Mouse (Mus musculus): Measurements from ENCODE around the gene Itgam. TPM values are rescaled to one million over a fixed set of nuclear protein-coding genes. Genes with fewer than 3 reads are reported as not detected.

Gene Itgam
- total and polyA plus RNA-seq, 3 experiments = 0.07 to 0.30 (median 0.22) TPM

GRCm38 (mm10) chr7:128063211-128063781 lies 856 bp downstream of the Itgam start:
- no peak for TF ChIP-seq GATA2 (IDR thresholded peaks at IDR 0.05; ENCODE audit: borderline replicate concordance, low read depth, low read length)
- TF ChIP-seq POLR2AphosphoS5 (IDR thresholded peaks at IDR 0.05; ENCODE audit: insufficient replicate concordance, low read depth, low read length) = no peak
- TF ChIP-seq TAL1 (conservative IDR thresholded peaks at IDR 0.05; ENCODE audit: low read depth, low read length) = no peak
- no peak for TF ChIP-seq CTCF (IDR thresholded peaks at IDR 0.05; ENCODE audit: low read depth, low read length)
- TF ChIP-seq GATA1 (IDR thresholded peaks at IDR 0.05; ENCODE audit: borderline replicate concordance, low read length) = no peak
- H3K4me3 ChIP-seq (ENCODE audit: low read depth, low read length) = no peak overlapping the region
- ATAC-seq (ENCODE audit: extremely low read depth, insufficient number of reproducible peaks, low FRiP score, poor library complexity, severe bottlenecking) (no peak), DNase-seq (ENCODE audit: low spot score) (no peak)
- H3K4me1 ChIP-seq (ENCODE audit: insufficient read depth, low read depth, low read length) = peaks cover 2% of the 10 kb centered on the region; the same call in 1 of the 2 replicates
- no peaks in the 10 kb centered on the region for H3K9me3 ChIP-seq (replicated peaks)
- H3K27me3 ChIP-seq (ENCODE audit: insufficient read depth, low read length) = peaks cover 5% of the 10 kb centered on the region; the same call in 1 of the 2 replicates
- H3K36me3 ChIP-seq (replicated peaks) = no peaks in the 10 kb centered on the region

- DNase-seq (ENCODE audit: low spot score) (no peak), ATAC-seq (ENCODE audit: extremely low read depth, insufficient number of reproducible peaks, low FRiP score, poor library complexity, severe bottlenecking) (no peak)
- H3K27me3 ChIP-seq (ENCODE audit: insufficient read depth, low read length) = peaks cover 3% of the 10 kb centered on the region
- H3K36me3 ChIP-seq (replicated peaks) = no peaks in the 10 kb centered on the region
- no peak overlapping the region for H3K4me3 ChIP-seq (ENCODE audit: low read depth, low read length)
- TF ChIP-seq POLR2AphosphoS5 (IDR thresholded peaks at IDR 0.05; ENCODE audit: insufficient replicate concordance, low read depth, low read length) (no peak), GATA2 (IDR thresholded peaks at IDR 0.05; ENCODE audit: borderline replicate concordance, low read depth, low read length) (no peak), TAL1 (conservative IDR thresholded peaks at IDR 0.05; ENCODE audit: low read depth, low read length) (no peak), GATA1 (IDR thresholded peaks at IDR 0.05; ENCODE audit: borderline replicate concordance, low read length) (no peak), CTCF (IDR thresholded peaks at IDR 0.05; ENCODE audit: low read depth, low read length) (no peak)
- peaks cover 5% of the 10 kb centered on the region for H3K4me1 ChIP-seq (ENCODE audit: insufficient read depth, low read depth, low read length)
- no peaks in the 10 kb centered on the region for H3K9me3 ChIP-seq (replicated peaks)
Measured at GRCm38 (mm10) chr7:128065547-128065946, 3.1 kb downstream of the Itgam start.

- Histone ChIP-seq H3K9me3 (replicated peaks) (no peaks in the 10 kb centered on the region), H3K27me3 (ENCODE audit: insufficient read depth, low read length) (peaks cover 14% of the 10 kb centered on the region), H3K4me3 (ENCODE audit: low read depth, low read length) (no peak overlapping the region), H3K36me3 (replicated peaks) (no peaks in the 10 kb centered on the region), H3K4me1 (ENCODE audit: insufficient read depth, low read depth, low read length) (peaks cover 5% of the 10 kb centered on the region)
- TF ChIP-seq CTCF (IDR thresholded peaks at IDR 0.05; ENCODE audit: low read depth, low read length) (no peak), GATA2 (IDR thresholded peaks at IDR 0.05; ENCODE audit: borderline replicate concordance, low read depth, low read length) (no peak), GATA1 (IDR thresholded peaks at IDR 0.05; ENCODE audit: borderline replicate concordance, low read length) (no peak), TAL1 (conservative IDR thresholded peaks at IDR 0.05; ENCODE audit: low read depth, low read length) (no peak), POLR2AphosphoS5 (IDR thresholded peaks at IDR 0.05; ENCODE audit: insufficient replicate concordance, low read depth, low read length) (no peak)
- DNase-seq (ENCODE audit: low spot score) (peak; percentile 12), ATAC-seq (ENCODE audit: extremely low read depth, insufficient number of reproducible peaks, low FRiP score, poor library complexity, severe bottlenecking) (no peak)
Measured at GRCm38 (mm10) chr7:128067847-128068246, 5.4 kb downstream of the Itgam start.

- Histone ChIP-seq H3K36me3 (replicated peaks) (no peaks in the 10 kb centered on the region), H3K9me3 (replicated peaks) (no peaks in the 10 kb centered on the region), H3K27me3 (ENCODE audit: insufficient read depth, low read length) (peaks cover 18% of the 10 kb centered on the region), H3K4me1 (ENCODE audit: insufficient read depth, low read depth, low read length) (peaks cover 5% of the 10 kb centered on the region), H3K4me3 (ENCODE audit: low read depth, low read length) (no peak overlapping the region)
- no peak for TF ChIP-seq CTCF (IDR thresholded peaks at IDR 0.05; ENCODE audit: low read depth, low read length)
- TF ChIP-seq POLR2AphosphoS5 (IDR thresholded peaks at IDR 0.05; ENCODE audit: insufficient replicate concordance, low read depth, low read length) = no peak
- TF ChIP-seq TAL1 (conservative IDR thresholded peaks at IDR 0.05; ENCODE audit: low read depth, low read length) = no peak
- TF ChIP-seq GATA2 (IDR thresholded peaks at IDR 0.05; ENCODE audit: borderline replicate concordance, low read depth, low read length) = no peak
- TF ChIP-seq GATA1 (IDR thresholded peaks at IDR 0.05; ENCODE audit: borderline replicate concordance, low read length) = no peak
- ATAC-seq (ENCODE audit: extremely low read depth, insufficient number of reproducible peaks, low FRiP score, poor library complexity, severe bottlenecking) = no peak
- DNase-seq (ENCODE audit: low spot score) = no peak
Measured at GRCm38 (mm10) chr7:128069844-128070243, 7.4 kb downstream of the Itgam start.

GRCm38 (mm10) chr7:128071816-128072215 lies 9.4 kb downstream of the Itgam start:
- DNase-seq (ENCODE audit: low spot score) = no peak
- no peaks in the 10 kb centered on the region for H3K9me3 ChIP-seq (replicated peaks)
- H3K36me3 ChIP-seq (replicated peaks) = no peaks in the 10 kb centered on the region
- ATAC-seq (ENCODE audit: extremely low read depth, insufficient number of reproducible peaks, low FRiP score, poor library complexity, severe bottlenecking) = no peak
- peaks cover 22% of the 10 kb centered on the region for H3K27me3 ChIP-seq (ENCODE audit: insufficient read depth, low read length)
- H3K4me1 ChIP-seq (ENCODE audit: insufficient read depth, low read depth, low read length) = peaks cover 3% of the 10 kb centered on the region
- TF ChIP-seq TAL1 (conservative IDR thresholded peaks at IDR 0.05; ENCODE audit: low read depth, low read length) = no peak
- no peak for TF ChIP-seq CTCF (IDR thresholded peaks at IDR 0.05; ENCODE audit: low read depth, low read length)
- TF ChIP-seq GATA1 (IDR thresholded peaks at IDR 0.05; ENCODE audit: borderline replicate concordance, low read length) = no peak
- TF ChIP-seq GATA2 (IDR thresholded peaks at IDR 0.05; ENCODE audit: borderline replicate concordance, low read depth, low read length) = no peak
- no peak for TF ChIP-seq POLR2AphosphoS5 (IDR thresholded peaks at IDR 0.05; ENCODE audit: insufficient replicate concordance, low read depth, low read length)
- no peak overlapping the region for H3K4me3 ChIP-seq (ENCODE audit: low read depth, low read length)

GRCm38 (mm10) chr7:128080012-128080411 lies 17.6 kb downstream of the Itgam start:
- no peak for DNase-seq (ENCODE audit: low spot score)
- no peak for ATAC-seq (ENCODE audit: extremely low read depth, insufficient number of reproducible peaks, low FRiP score, poor library complexity, severe bottlenecking)
- no peaks in the 10 kb centered on the region for H3K36me3 ChIP-seq (replicated peaks)
- TF ChIP-seq GATA1 (IDR thresholded peaks at IDR 0.05; ENCODE audit: borderline replicate concordance, low read length) = no peak
- no peak for TF ChIP-seq TAL1 (conservative IDR thresholded peaks at IDR 0.05; ENCODE audit: low read depth, low read length)
- no peak for TF ChIP-seq POLR2AphosphoS5 (IDR thresholded peaks at IDR 0.05; ENCODE audit: insufficient replicate concordance, low read depth, low read length)
- TF ChIP-seq CTCF (IDR thresholded peaks at IDR 0.05; ENCODE audit: low read depth, low read length) = no peak
- TF ChIP-seq GATA2 (IDR thresholded peaks at IDR 0.05; ENCODE audit: borderline replicate concordance, low read depth, low read length) = no peak
- H3K4me3 ChIP-seq (ENCODE audit: low read depth, low read length) = no peak overlapping the region
- peaks cover 11% of the 10 kb centered on the region for H3K27me3 ChIP-seq (ENCODE audit: insufficient read depth, low read length)
- no peaks in the 10 kb centered on the region for H3K4me1 ChIP-seq (ENCODE audit: insufficient read depth, low read depth, low read length)
- no peaks in the 10 kb centered on the region for H3K9me3 ChIP-seq (replicated peaks)

All from G1E (cell line).